Mouse (Mus musculus): ENCODE data around the gene Qdpr.

GRCm38 (mm10) chr5:45441124-45441523 is 8.9 kb downstream of the Qdpr start:
- no peak for TF ChIP-seq CTCF (conservative IDR thresholded peaks at IDR 0.05 in 1 of 2, IDR thresholded peaks at IDR 0.05 in 1 of 2; ENCODE audit: low read depth in 2 of 2, low read length in 2 of 2)
- no peak for TF ChIP-seq HCFC1 (IDR thresholded peaks at IDR 0.05; ENCODE audit: low read depth, low read length)
- TF ChIP-seq POLR2A (IDR thresholded peaks at IDR 0.05; ENCODE audit: low read depth, low read length), result no peak
- TF ChIP-seq MAZ (IDR thresholded peaks at IDR 0.05; ENCODE audit: low read depth, low read length), result no peak
- no peak for TF ChIP-seq MEF2A (IDR thresholded peaks at IDR 0.05; ENCODE audit: borderline replicate concordance, low read depth, low read length)
- no peak for TF ChIP-seq MXI1 (IDR thresholded peaks at IDR 0.05; ENCODE audit: low read depth, low read length)
- TF ChIP-seq ZC3H11A (IDR thresholded peaks at IDR 0.05; ENCODE audit: low read depth, low read length), result no peak
- no peak for TF ChIP-seq NRF1 (IDR thresholded peaks at IDR 0.05; ENCODE audit: low read depth, low read length)
- TF ChIP-seq E2F4 (IDR thresholded peaks at IDR 0.05; ENCODE audit: insufficient replicate concordance, low read depth, low read length), result no peak
- no peak for TF ChIP-seq NELFE (IDR thresholded peaks at IDR 0.05; ENCODE audit: low read depth, low read length)
- no peak for TF ChIP-seq MYC (IDR thresholded peaks at IDR 0.05; ENCODE audit: low read depth, low read length)
